Mouse (Mus musculus) common myeloid progenitor, adult 5-6 weeks (primary cell): Measurements from ENCODE around the gene AC124502.3. TPM values are rescaled to one million over a fixed set of nuclear protein-coding genes. Genes with fewer than 3 reads are reported as not detected.
"Not testable (repeated sequence)": the region's sequence is repeated elsewhere in the genome, so short reads cannot be mapped to it uniquely, and the experiment has no call there.

ENCODE experiments used
- ATAC-seq: replicated peaks from 2 replicates; pipeline ENCODE4 v1.8.0; 2016; ENCODE audit warnings: low read depth, mild to moderate bottlenecking, moderate TSS enrichment, inconsistent platforms; ENCODE audit not compliant: poor library complexity, severe bottlenecking
- total RNA-seq: library from RNA; stranded (forward); fragments of 200-1000, 187-1606 nt; gene quantifications from 2 replicates; pipeline ENCODE4 v1.2.3, GENCODE M21; 2017

AC124502.3 gene
- total RNA-seq = 5.8 TPM in 1 of 2 replicates, not detected in the other

DNA sequence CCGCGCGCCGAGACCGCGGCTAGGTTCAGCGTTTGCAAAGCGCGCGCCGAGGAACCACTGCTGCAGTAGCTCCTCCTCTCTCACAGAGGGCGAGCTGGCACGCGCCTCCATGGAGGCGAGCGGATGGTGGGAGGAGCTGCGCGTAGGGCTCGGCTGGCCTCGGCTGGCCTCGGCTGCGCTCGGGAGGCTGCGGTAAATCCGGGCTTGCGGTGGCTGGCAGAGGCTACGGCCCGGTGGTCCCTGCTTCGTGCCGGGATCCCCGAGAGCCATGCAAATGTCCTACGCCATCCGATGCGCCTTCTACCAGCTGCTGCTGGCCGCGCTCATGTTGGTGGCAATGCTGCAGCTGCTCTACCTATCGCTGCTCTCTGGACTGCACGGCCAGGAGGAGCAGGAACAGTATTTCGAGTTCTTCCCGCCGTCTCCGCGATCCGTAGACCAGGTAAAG, at the start of gene AC124502.3, which contains the start of gene B4gat1:
Gene AC124502.3 (plus strand): TSS at position 183 of the 448 bp plus-strand sequence.
Gene B4gat1 (plus strand): TSS at position 118 of the 448 bp plus-strand sequence.
- peak; percentile 84 for ATAC-seq

DNA sequence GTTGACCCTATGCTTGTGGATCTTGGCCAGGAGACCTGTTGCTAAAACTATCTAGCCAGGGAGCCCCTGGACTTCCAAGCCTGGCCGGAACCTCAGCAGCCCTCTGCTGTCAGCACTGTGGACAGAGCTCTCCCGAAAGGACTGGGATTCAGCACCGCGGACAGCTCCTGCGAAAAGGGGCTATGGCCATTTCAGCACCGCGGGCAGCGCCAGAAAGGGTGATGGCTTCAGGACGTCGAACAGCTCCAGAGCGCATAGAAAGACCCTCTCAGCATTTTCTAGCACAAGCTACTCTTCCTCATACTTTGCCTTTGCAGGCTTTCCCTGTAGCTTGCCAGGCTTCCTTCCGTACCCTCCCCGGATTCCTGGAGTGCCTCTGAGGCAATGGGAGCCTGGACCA, 49.7 kb upstream of the AC124502.3 start:
- peak; percentile 97 for ATAC-seq

DNA sequence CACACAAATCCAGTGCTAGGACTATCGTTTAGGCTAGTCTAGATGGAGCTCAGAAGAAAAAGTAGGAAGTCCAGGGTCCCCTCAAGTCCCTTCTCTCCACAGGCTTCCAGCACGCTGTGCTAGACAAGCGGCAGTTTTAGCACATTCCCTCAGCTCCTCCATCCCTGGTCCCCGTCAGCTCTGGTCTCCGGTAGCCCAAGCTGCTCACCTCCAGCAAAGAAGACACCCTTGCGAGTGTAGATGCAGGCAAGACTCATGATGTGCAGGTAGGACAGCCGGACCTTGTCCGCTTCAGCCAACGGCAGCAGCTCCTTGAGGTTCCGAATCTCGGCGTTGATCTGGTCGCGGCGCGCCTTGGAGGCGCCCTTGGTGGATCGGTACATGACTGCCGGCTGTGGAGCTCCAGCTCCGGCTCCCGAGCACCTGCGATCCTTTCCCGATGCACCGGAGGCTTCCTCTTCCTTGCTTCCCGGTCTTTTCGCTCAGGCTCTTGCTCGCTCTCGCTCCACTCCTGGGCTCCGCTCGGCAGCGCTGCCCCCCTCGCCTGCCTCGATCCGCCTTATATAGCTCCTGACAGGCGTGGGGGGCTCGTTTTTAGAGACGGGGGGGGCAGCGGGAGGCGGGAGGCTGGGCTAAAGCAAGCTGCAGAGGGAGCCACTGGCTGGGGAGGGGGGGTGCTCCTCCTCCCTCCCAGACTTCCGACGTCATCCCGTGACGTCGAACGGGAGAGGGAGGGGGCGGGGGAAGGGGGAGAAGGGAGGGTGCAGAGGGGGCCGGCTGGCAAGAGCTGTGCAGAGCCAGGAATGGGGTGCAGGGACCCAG, 49.0 kb upstream of the AC124502.3 start:
- no peak for ATAC-seq

DNA sequence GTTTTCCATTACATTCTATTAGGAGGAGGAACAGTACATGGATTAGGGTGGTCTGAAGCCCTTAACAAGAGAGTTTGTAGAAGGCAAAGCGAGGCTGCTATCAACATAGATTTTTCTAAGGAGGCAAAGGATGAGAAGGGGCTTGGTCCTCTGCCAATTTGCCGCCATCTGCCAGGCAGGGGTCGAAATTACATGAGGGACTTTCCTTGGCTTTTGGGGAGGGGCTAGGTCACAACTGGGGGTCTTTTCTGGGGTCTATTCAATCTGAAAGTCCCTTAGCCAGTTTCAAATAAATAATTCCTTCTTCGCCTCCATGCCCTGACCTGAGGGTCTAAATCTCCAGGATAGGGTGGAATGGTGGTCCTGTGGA, 48.5 kb upstream of the AC124502.3 start, which contains the start of gene Npas4:
Gene Npas4 (minus strand): TSS at position 61 of the 370 bp plus-strand sequence.
- ATAC-seq = no peak

- ATAC-seq = no peak
Measured at GRCm38 (mm10) chr19:4990716-4991115, 48.0 kb upstream of the AC124502.3 start.

DNA sequence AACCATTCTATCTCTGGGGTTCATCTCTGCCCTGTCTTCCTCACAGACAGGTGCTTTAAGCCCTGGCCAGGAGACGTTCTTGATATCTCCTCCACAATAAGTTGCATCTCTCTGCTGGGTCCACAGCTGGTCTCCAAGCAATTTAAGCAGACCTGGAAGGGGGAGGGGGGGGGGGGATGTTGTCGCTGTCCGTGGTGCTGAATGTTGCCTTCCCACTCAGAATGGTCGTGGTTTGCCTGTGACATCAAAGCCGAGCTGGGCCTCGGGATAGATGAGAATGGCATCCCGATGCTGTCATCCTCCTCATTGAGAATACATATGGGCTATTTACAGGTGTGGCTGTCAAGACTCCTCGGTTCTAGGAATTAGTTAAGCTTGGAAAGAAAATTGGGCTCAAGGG, 46.3 kb upstream of the AC124502.3 start:
- ATAC-seq = no peak

DNA sequence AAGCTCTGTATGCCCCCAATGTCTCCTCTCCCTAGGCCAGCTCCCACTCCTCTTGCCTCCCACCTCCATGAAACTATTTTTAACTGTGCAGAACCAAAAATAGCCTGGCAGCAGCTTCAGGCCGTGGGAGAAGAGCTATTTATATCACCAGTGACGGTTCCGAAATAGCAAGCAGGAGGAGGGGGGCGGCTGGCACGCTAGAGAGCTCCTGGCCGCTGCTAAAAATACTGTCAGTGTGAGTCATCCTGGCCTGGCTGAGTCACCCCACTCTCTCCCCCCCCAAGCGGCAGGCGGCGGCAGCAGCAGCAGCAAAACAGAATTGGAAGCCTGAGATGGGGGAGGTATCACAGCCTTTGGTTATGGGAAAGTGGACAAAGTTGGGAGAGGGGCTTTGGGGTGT, 45.8 kb upstream of the AC124502.3 start:
- peak; percentile 69 for ATAC-seq

- no peak for ATAC-seq
Measured at GRCm38 (mm10) chr19:4994043-4994442, 44.6 kb upstream of the AC124502.3 start.

GRCm38 (mm10) chr19:4999445-5000140, 39.1 kb upstream of the AC124502.3 start:
- 0 out of 2 replicates have a peak, but pooled peaks have one; percentile 18 for ATAC-seq

GRCm38 (mm10) chr19:5001666-5002406, 36.9 kb upstream of the AC124502.3 start:
- peak; percentile 87 for ATAC-seq

GRCm38 (mm10) chr19:5003644-5004043, 35.0 kb upstream of the AC124502.3 start:
- not testable (repeated sequence) for ATAC-seq

GRCm38 (mm10) chr19:5004925-5005324, 33.8 kb upstream of the AC124502.3 start:
- no peak for ATAC-seq

DNA sequence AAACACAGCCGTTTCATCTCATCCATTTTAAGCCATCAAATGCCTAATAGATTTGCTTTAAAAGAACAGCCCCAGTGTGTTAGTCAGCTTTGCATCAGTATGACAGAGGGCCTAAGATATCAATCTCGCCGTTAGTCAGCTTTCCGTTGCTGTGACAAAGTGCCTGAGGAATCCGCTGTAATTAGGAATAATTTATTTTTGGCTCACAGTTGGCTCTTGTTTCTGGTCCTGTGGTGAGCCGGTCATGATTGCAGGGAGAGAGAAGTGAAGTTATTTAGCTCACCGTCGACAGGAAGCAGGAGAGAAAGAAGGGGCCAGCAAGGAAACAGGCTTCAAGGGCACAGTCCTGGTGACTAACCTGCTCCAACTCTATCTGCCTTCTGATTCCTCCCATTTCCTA, 25.6 kb upstream of the AC124502.3 start:
- ATAC-seq = no peak

DNA sequence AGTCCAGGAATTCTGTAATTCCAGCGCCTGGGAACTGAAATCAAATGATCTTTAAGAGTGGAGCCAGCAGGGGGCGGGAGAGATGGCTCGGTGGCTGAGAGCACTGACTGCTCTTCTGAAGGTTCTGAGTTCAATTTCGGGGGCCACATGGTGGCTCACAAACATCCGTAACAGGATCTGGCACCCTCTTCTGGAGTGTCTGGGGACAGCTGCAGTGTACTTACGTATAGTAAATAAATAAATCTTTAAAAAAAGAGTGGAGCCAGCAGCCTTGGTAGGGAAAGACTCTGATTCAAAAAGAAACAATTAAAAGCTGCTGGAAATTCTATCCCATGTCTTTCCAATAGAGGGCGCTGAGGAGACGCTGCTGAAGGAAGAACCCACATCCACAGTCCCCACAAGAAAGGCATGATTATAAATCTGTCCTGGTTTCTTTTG, 23.7 kb upstream of the AC124502.3 start:
- ATAC-seq = peak; percentile 73

DNA sequence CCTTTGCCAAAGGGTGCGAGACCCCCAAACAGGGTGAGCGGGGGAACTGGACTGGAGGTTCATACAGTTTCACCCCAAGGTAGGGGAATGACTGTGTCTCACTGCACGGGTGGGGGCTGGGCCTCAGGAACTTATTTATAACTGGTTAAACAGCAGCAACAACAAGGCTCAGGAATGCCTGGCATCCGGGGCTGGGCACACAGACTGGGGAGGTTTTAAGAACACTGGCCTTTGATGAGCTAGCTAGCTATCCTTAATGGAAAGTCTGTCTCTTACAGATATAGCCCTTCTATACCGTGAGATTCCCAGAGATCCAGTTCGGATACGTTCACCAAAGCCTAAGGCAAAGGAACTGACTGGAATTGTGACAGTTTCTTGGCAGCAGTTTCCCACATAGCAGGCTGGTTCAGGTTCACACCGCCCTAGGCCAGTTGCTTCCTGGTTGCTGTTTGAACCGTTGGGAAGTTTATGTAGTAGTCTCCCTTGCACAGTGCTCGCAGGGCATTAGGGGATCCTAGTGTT, 22.4 kb upstream of the AC124502.3 start:
- no peak for ATAC-seq

GRCm38 (mm10) chr19:5016782-5017181, 21.9 kb upstream of the AC124502.3 start:
- ATAC-seq = peak; percentile 79

- ATAC-seq = no peak
Measured at GRCm38 (mm10) chr19:5017611-5018010, 21.1 kb upstream of the AC124502.3 start.

DNA sequence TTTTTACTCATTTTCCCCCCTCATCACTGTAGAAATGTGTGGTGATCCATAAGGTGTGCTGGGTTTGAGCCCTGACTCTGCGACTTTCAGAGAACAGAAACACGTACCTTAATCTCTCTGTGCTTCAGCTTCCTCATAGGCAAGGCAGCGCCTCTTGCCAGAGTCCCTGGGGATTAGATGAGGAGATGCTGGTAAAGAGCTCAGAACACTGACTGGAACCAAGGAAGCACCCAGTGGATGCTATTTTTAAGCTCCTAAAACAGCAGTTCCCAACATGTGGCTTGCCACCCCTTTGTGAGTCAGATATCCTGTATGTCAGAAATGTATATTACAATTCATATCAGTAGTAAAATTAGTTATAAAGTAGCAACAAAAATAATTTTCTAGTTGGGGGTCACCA, 20.5 kb upstream of the AC124502.3 start:
- no peak for ATAC-seq

- no peak for ATAC-seq
Measured at GRCm38 (mm10) chr19:5021416-5021815, 17.3 kb upstream of the AC124502.3 start.
